ENCODE assay signal across 8 mouse cellular contexts in the genomic region with DNA sequence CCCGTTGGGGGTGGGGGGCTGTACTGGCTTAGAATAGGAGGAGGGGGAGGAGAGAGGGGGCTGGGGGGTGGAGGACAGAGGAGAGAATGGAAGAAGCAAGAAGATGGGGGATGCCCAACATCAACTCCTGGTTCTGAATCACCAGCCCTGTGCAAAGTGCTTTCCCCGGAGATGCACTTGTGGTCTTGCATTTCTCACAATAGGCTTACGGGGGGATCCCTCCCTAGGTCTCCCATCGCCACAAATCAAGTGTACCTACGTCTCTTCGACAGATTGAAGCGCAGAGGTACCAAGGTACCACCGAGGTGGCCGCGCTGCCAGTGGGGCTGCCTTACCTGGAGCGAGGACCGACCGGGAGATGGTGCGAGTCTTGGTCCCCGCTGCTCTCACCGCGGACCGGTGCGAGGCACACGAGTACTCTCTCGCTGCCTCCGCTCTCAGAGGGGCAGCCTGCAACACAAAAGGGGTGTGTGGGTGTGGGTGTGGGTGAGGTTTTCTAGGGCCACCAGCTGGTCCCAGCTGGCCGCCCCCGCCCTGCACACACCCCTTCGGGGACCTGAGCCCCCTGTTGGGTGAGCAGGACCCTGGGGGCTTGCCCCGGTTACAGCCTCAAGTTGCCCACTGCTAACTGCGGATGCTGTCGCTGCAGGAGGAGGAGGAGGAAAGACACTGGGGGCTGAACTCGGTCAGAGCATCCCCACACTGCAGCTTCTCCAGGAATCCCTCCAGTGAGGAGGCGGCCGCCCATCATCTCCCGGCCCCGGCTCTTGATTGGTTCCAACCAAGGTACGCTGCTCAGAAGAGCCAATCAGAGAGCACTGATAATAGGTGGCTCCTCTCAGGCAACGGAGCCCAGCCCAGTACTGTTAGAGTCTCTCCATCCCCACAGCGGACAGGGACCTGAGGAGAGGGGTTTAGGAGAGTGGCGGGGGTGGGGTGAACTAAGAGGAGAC. TPM values are rescaled to one million over a fixed set of nuclear protein-coding genes. Genes with fewer than 3 reads are reported as not detected.
DNase-seq lines count a peak whose midpoint lies in the region; ATAC-seq and TF ChIP-seq lines count a peak whose summit lies in the region.

Gene Syt1, minus strand, starts transcription at position 742 of the 953 bp plus-strand sequence.

- peak; percentile 54 for ATAC-seq in Patski
- ATAC-seq in forebrain, embryonic 11.5 days (replicated peaks; ENCODE audit: low FRiP score), result peak; percentile 100
- ATAC-seq in hematopoietic stem cell, adult 5-6 weeks (replicated peaks in 1 of 2; ENCODE audit: insufficient read depth in 1 of 2, low FRiP score in 2 of 2, low TSS enrichment in 1 of 2, low read depth in 1 of 2, poor library complexity in 2 of 2, severe bottlenecking in 2 of 2), result peak; percentile 34 to 51; a peak in 1 of 4 replicates

- DNase-seq in Patski (ENCODE audit: low read depth, low spot score), result no peak
- peak; percentile 97 for DNase-seq in brain, embryonic 14.5 days (ENCODE audit: low read depth)
- DNase-seq in forebrain, embryonic 11.5 days (ENCODE audit: low spot score), result peak; percentile 86
- peak; percentile 84 to 92 for DNase-seq in left cerebral cortex, postnatal 10 days (ENCODE audit: extremely low spot score in 1 of 2, low spot score in 2 of 2)
- DNase-seq in mesoderm, embryonic 11.5 days (ENCODE audit: low read depth, low spot score), result peak; percentile 87
- peak; percentile 91 to 95 for DNase-seq in right cerebral cortex, postnatal 36 days (ENCODE audit: low spot score in 2 of 2)
- DNase-seq in thymus, postnatal 36 days, result no peak

- peak; percentile 49; the same call in 1 of the 2 replicates for TF ChIP-seq POLR2A in brain, embryonic 14.5 days (IDR thresholded peaks at IDR 0.05; ENCODE audit: borderline replicate concordance, extremely low read depth, insufficient read depth, insufficient read length, poor library complexity, severe bottlenecking)

- peak within 1 kb of the TSS; percentile 53 for H3K27ac ChIP-seq in forebrain, embryonic 11.5 days (ENCODE audit: low read depth, low read length)

- WGBS in forebrain, embryonic 11.5 days, result 1% methylated on average over 36 of the region's 37 CpGs

- H3K36me3 ChIP-seq in forebrain, embryonic 11.5 days (ENCODE audit: control insufficient read depth, insufficient read depth, low read length), result no peaks in the 10 kb centered on the region

- H3K27me3 ChIP-seq in Patski, result peaks cover 40% of the 10 kb centered on the region
- H3K27me3 ChIP-seq in forebrain, embryonic 11.5 days (ENCODE audit: control insufficient read depth, insufficient read depth, low read length), result no peaks in the 10 kb centered on the region; the same call in 1 of the 2 replicates

- peak within 1 kb of the TSS; percentile 97 for H3K4me2 ChIP-seq in forebrain, embryonic 11.5 days (ENCODE audit: low read depth, low read length, severe bottlenecking)

- peak within 1 kb of the TSS; percentile 60 for H3K4me3 ChIP-seq in forebrain, embryonic 11.5 days (ENCODE audit: low read depth, low read length)

- POLR2A ChIA-PET in Patski (lab: Charles Lee), result no interaction called here

- intact Hi-C loops in left cerebral cortex, postnatal 10 days (cut with DNase I), result no loop called here

- H3K9ac ChIP-seq in forebrain, embryonic 11.5 days (ENCODE audit: low read length), result peak within 1 kb of the TSS; percentile 67

- TF ChIP-seq CTCF in Patski (IDR thresholded peaks at IDR 0.05), result no peak
- no peak for TF ChIP-seq CTCF in brain, embryonic 14.5 days (IDR thresholded peaks at IDR 0.05; ENCODE audit: borderline replicate concordance, extremely low read depth, insufficient read depth, insufficient read length)

- in situ Hi-C loops in Patski (cut with MboI; ENCODE audit: low pct_unique_long_range_greater_than_20kb), result no loop called here

- CTCF ChIA-PET in Patski (lab: Charles Lee), result no interaction called here

- H3K9me3 ChIP-seq in forebrain, embryonic 11.5 days (ENCODE audit: control insufficient read depth, low read length), result no peaks in the 10 kb centered on the region

- 0 out of 2 replicates have a peak, but pooled peaks cover 2% of the 10 kb centered on the region for H3K4me1 ChIP-seq in forebrain, embryonic 11.5 days (replicated peaks; ENCODE audit: control insufficient read depth, insufficient read depth, low read length)

RNA-seq across cellular contexts. Expression of gene Syt1, which starts in this region (rescaled TPM):
- polyA plus RNA-seq in Patski (2021), result 0.19 TPM
- 49.7 and 80.9 TPM in 2 replicates for polyA plus RNA-seq in brain, embryonic 14.5 days (2012; rRNA removed)
- polyA plus RNA-seq in forebrain, embryonic 11.5 days (2014; fragmentation: Nextera tagmentation; extraction: Ambion mirVana), result 16.9 and 17.4 TPM in 2 replicates
- not detected in 2 replicates for total RNA-seq in hematopoietic stem cell, adult 5-6 weeks (2017)
- 100 to 1,000 TPM; 932 TPM for total RNA-seq in left cerebral cortex, postnatal 10 days (2021)

Comparison
In these comparisons a context has a peak if more than half of its experiments do, and no peak if none do; other contexts are left out.
1. RNA of gene Syt1 (total RNA-seq): 932 TPM in left cerebral cortex, postnatal 10 days; not detected in hematopoietic stem cell, adult 5-6 weeks; every median in the first group is over 100 times any median in the second.
2. RNA of gene Syt1 (polyA plus RNA-seq): 49.7 to 80.9 TPM in brain, embryonic 14.5 days and 16.9 to 17.4 TPM in forebrain, embryonic 11.5 days; 0.19 TPM in Patski (single experiment); every median in the first group is over 10 times any median in the second.
3. Peak in ATAC-seq in Patski; RNA of the gene not detected or under 1 TPM.
4. Peak in ATAC-seq in hematopoietic stem cell, adult 5-6 weeks; RNA of the gene not detected or under 1 TPM.
5. ATAC-seq: peak in every context shown above with its lines; median percentile 100 in forebrain, embryonic 11.5 days; 54 in Patski; 42 in hematopoietic stem cell, adult 5-6 weeks.
6. DNase-seq: peak in brain, embryonic 14.5 days (single experiment), forebrain, embryonic 11.5 days (single experiment), left cerebral cortex, postnatal 10 days (2 of 2), mesoderm, embryonic 11.5 days (single experiment) and right cerebral cortex, postnatal 36 days (2 of 2); none in Patski (single experiment) and thymus, postnatal 36 days (0 of 2).